Comparison of ENCODE assay signal across 12 mouse cellular contexts in the genomic region with DNA sequence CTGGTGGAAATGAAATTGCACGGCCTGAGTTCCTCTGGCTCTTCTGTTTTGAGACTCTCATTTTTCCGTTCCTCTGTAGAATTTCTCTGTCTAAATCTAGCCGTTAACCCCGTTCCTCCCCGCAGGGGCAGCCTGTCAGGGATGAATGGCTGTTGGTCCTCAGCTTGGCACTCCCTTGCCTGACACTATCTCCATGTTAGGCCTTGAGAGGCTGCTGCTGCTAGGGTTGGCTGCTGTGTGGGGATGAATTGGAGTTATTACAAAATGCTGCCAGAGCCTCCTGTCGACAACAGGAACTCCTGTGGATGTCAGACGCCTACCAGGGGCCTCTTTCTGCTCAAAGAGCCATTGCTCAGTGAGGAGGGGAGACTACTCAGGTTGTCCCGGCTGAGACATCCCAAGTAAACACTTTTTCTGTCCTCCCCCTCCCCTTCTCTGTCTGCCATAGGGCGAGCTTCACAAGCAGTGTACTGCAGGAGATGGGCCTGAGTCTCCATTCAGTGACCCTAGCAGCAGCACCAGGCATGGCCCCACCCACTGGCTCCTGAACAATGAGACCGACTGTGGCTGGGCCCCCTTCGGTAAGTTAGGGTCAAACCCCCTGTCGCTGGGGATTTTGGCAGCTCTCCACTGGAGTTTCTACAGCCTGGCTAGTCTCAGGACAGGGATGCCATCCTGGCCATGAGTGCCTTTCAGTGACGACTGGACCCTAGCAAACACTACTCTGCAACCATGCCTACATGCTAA. TPM values are rescaled to one million over a fixed set of nuclear protein-coding genes. Genes with fewer than 3 reads are reported as not detected.
DNase-seq lines count a peak whose midpoint lies in the region; ATAC-seq and TF ChIP-seq lines count a peak whose summit lies in the region.
"Had no signal": no experiment of that assay in that cellular context is flagged by ENCODE, and none has a peak within 500 bp of the region (broad histone marks: within the 10 kb centered on the region; RNA-seq: fewer than 3 reads in every experiment).

No protein-coding gene starts in this region.

- no peaks in the 10 kb centered on the region for H3K9me3 ChIP-seq in midbrain, embryonic 12.5 days
- no peaks in the 10 kb centered on the region for H3K9me3 ChIP-seq in midbrain, embryonic 15.5 days
- H3K9me3 ChIP-seq in intestine, embryonic 16.5 days (ENCODE audit: control insufficient read depth, low read length), result no peaks in the 10 kb centered on the region
- no peaks in the 10 kb centered on the region for H3K9me3 ChIP-seq in stomach, postnatal 0 days (ENCODE audit: control insufficient read depth, low read length)

- H3K27me3 ChIP-seq in midbrain, embryonic 12.5 days, result 0 out of 2 replicates have a peak, but pooled peaks cover 10% of the 10 kb centered on the region
- H3K27me3 ChIP-seq in midbrain, embryonic 15.5 days (replicated peaks), result no peaks in the 10 kb centered on the region; the same call in 1 of the 2 replicates
- H3K27me3 ChIP-seq in intestine, embryonic 16.5 days (replicated peaks; ENCODE audit: control insufficient read depth, insufficient read depth, low read length), result no peaks in the 10 kb centered on the region
- no peaks in the 10 kb centered on the region for H3K27me3 ChIP-seq in stomach, postnatal 0 days (ENCODE audit: control insufficient read depth, insufficient read depth, low read length)

- no peak for TF ChIP-seq CTCF in stomach, postnatal 0 days (IDR thresholded peaks at IDR 0.05; ENCODE audit: low read depth)

- TF ChIP-seq EP300 in stomach, postnatal 0 days (optimal IDR thresholded peaks at IDR 0.05), result no peak

- H3K4me3 ChIP-seq in midbrain, embryonic 12.5 days, result no peak overlapping the region
- H3K4me3 ChIP-seq in midbrain, embryonic 15.5 days, result no peak overlapping the region
- H3K4me3 ChIP-seq in intestine, embryonic 16.5 days (ENCODE audit: low read length), result no peak overlapping the region
- H3K4me3 ChIP-seq in stomach, postnatal 0 days (ENCODE audit: low read depth, low read length), result no peak overlapping the region

- H3K4me2 ChIP-seq in midbrain, embryonic 12.5 days (replicated peaks), result no peak overlapping the region
- H3K4me2 ChIP-seq in midbrain, embryonic 15.5 days, result no peak overlapping the region
- H3K4me2 ChIP-seq in intestine, embryonic 16.5 days (ENCODE audit: low read depth, low read length), result no peak overlapping the region
- no peak overlapping the region for H3K4me2 ChIP-seq in stomach, postnatal 0 days (replicated peaks; ENCODE audit: low read depth)

- no peak for ATAC-seq in midbrain, embryonic 12.5 days (ENCODE audit: low FRiP score, low read depth)
- ATAC-seq in midbrain, embryonic 15.5 days (replicated peaks), result no peak
- ATAC-seq in intestine, embryonic 16.5 days, result no peak
- no peak for ATAC-seq in stomach, postnatal 0 days (ENCODE audit: low FRiP score, low TSS enrichment)

- DNase-seq in adrenal gland, postnatal 10 days, result peak; percentile 36
- no peak for DNase-seq in adrenal gland, adult 8-10 months
- DNase-seq in stomach, postnatal 0 days (ENCODE audit: low spot score), result no peak
- DNase-seq in urinary bladder, postnatal 14 days (ENCODE audit: low spot score), result no peak
- DNase-seq in ovary, postnatal 14 days (ENCODE audit: low spot score), result no peak
- DNase-seq: left cerebral cortex, postnatal 4 days; lung, postnatal 14 days; spleen, adult 18-20 months had no signal

- WGBS in midbrain, embryonic 12.5 days, result 26% methylated on average over 13 of the region's 13 CpGs
- whole genome bisulfite sequencing in midbrain, embryonic 15.5 days, result 20% methylated on average over 13 of the region's 13 CpGs
- WGBS in intestine, embryonic 16.5 days, result 37% methylated on average over 13 of the region's 13 CpGs
- WGBS in stomach, postnatal 0 days, result 34% methylated on average over 13 of the region's 13 CpGs

- H3K4me1 ChIP-seq in midbrain, embryonic 12.5 days, result peaks cover 13% of the 10 kb centered on the region
- H3K4me1 ChIP-seq in midbrain, embryonic 15.5 days, result 0 out of 2 replicates have a peak, but pooled peaks cover 6% of the 10 kb centered on the region
- peaks cover 25% of the 10 kb centered on the region for H3K4me1 ChIP-seq in intestine, embryonic 16.5 days (ENCODE audit: control insufficient read depth, insufficient read depth, low read length)
- H3K4me1 ChIP-seq in stomach, postnatal 0 days (replicated peaks; ENCODE audit: control insufficient read depth, insufficient read depth), result 0 out of 2 replicates have a peak, but pooled peaks cover 3% of the 10 kb centered on the region

- H3K27ac ChIP-seq in midbrain, embryonic 12.5 days (replicated peaks), result peak overlapping the region; percentile 63; the same call in 1 of the 2 replicates
- no peak overlapping the region for H3K27ac ChIP-seq in midbrain, embryonic 15.5 days
- H3K27ac ChIP-seq in intestine, embryonic 16.5 days (ENCODE audit: low read length), result 0 out of 2 replicates have a peak overlapping the region, but pooled peaks have one; percentile 10
- peak overlapping the region; percentile 78 for H3K27ac ChIP-seq in stomach, postnatal 0 days (replicated peaks)

- H3K9ac ChIP-seq in midbrain, embryonic 12.5 days (replicated peaks), result peak overlapping the region; percentile 29
- H3K9ac ChIP-seq in midbrain, embryonic 15.5 days, result no peak overlapping the region
- peak overlapping the region; percentile 16; the same call in 1 of the 2 replicates for H3K9ac ChIP-seq in intestine, embryonic 16.5 days (ENCODE audit: low read depth, low read length)
- no peak overlapping the region for H3K9ac ChIP-seq in stomach, postnatal 0 days (ENCODE audit: low read length)

- H3K36me3 ChIP-seq in midbrain, embryonic 12.5 days, result no peaks in the 10 kb centered on the region
- no peaks in the 10 kb centered on the region for H3K36me3 ChIP-seq in midbrain, embryonic 15.5 days (replicated peaks)
- H3K36me3 ChIP-seq in intestine, embryonic 16.5 days (ENCODE audit: control insufficient read depth, insufficient read depth, low read length), result no peaks in the 10 kb centered on the region; the same call in 1 of the 2 replicates
- H3K36me3 ChIP-seq in stomach, postnatal 0 days (ENCODE audit: control insufficient read depth, insufficient read depth, low read length), result no peaks in the 10 kb centered on the region

RNA-seq across cellular contexts. Expression of a gene that starts 28.6 kb away (rescaled TPM):
- 10 to 100 TPM in 1 of 2 experiments, 1 to 10 TPM in 1; 4.4 to 10.9 TPM for total RNA-seq in adrenal gland, postnatal 10 days (2021)
- total RNA-seq in adrenal gland, adult 8-10 months (2022), result 10 to 100 TPM; 13.1 to 26.4 (median 22.5) TPM
- 9.3 and 10.2 TPM in 2 replicates for polyA plus RNA-seq in midbrain, embryonic 12.5 days (2016; fragmentation: Nextera tagmentation; extraction: Ambion mirVana)
- 12.8 and 13.4 TPM in 2 replicates for polyA plus RNA-seq in midbrain, embryonic 15.5 days (2015; fragmentation: Nextera tagmentation; extraction: Ambion mirVana)
- 21.1 and 21.5 TPM in 2 replicates for polyA plus RNA-seq in intestine, embryonic 16.5 days (2015; fragmentation: Nextera tagmentation; extraction: Ambion mirVana)
- polyA plus RNA-seq in stomach, postnatal 0 days (2015; fragmentation: Nextera tagmentation; extraction: Ambion mirVana), result 14.7 and 16.6 TPM in 2 replicates

RNA-seq across cellular contexts. Expression of a gene that starts 38.0 kb away (rescaled TPM):
- 1 to 10 TPM; 3.5 to 4.6 TPM for total RNA-seq in adrenal gland, postnatal 10 days (2021)
- 10 to 100 TPM in 2 of 4 experiments, 1 to 10 TPM in 2; 3.9 to 14.9 (median 9.1) TPM for total RNA-seq in adrenal gland, adult 8-10 months (2022)
- 0.99 and 1.3 TPM in 2 replicates for polyA plus RNA-seq in midbrain, embryonic 12.5 days (2016; fragmentation: Nextera tagmentation; extraction: Ambion mirVana)
- 4.7 and 6.4 TPM in 2 replicates for polyA plus RNA-seq in midbrain, embryonic 15.5 days (2015; fragmentation: Nextera tagmentation; extraction: Ambion mirVana)
- polyA plus RNA-seq in intestine, embryonic 16.5 days (2015; fragmentation: Nextera tagmentation; extraction: Ambion mirVana), result 0.88 and 0.94 TPM in 2 replicates
- 0.87 and 0.99 TPM in 2 replicates for polyA plus RNA-seq in stomach, postnatal 0 days (2015; fragmentation: Nextera tagmentation; extraction: Ambion mirVana)
- total RNA-seq: common myeloid progenitor, adult 5-6 weeks had no signal

Comparison
In these comparisons a context has a peak if more than half of its experiments do, and no peak if none do; other contexts are left out.
1. H3K9ac ChIP-seq: peak in midbrain, embryonic 12.5 days (single experiment) and intestine, embryonic 16.5 days (single experiment); none in midbrain, embryonic 15.5 days (single experiment) and stomach, postnatal 0 days (single experiment).